In genomic region chr17:8357498-8357897, GRCm38 (mm10) we compare ENCODE assay signal across 23 mouse cellular contexts. TPM values are rescaled to one million over a fixed set of nuclear protein-coding genes. Genes with fewer than 3 reads are reported as not detected.
DNase-seq lines count a peak whose midpoint lies in the region; ATAC-seq and TF ChIP-seq lines count a peak whose summit lies in the region.
"Had no signal": no experiment of that assay in that cellular context is flagged by ENCODE, and none has a peak within 500 bp of the region (broad histone marks: within the 10 kb centered on the region; RNA-seq: fewer than 3 reads in every experiment).

No protein-coding gene starts in this region.

- no peak for TF ChIP-seq EP300 in stomach, postnatal 0 days (optimal IDR thresholded peaks at IDR 0.05)

- no peak overlapping the region for H3K4me2 ChIP-seq in intestine, embryonic 14.5 days (ENCODE audit: low read length)
- no peak overlapping the region for H3K4me2 ChIP-seq in intestine, embryonic 16.5 days (ENCODE audit: low read depth, low read length)
- H3K4me2 ChIP-seq in stomach, postnatal 0 days (replicated peaks; ENCODE audit: low read depth): no peak overlapping the region
- H3K4me2 ChIP-seq: embryonic facial prominence, embryonic 12.5 days had no signal

- no peaks in the 10 kb centered on the region for H3K4me1 ChIP-seq in intestine, embryonic 14.5 days (replicated peaks; ENCODE audit: control insufficient read depth, insufficient read depth, low read length)
- 0 out of 2 replicates have a peak, but pooled peaks cover 7% of the 10 kb centered on the region for H3K4me1 ChIP-seq in intestine, embryonic 16.5 days (ENCODE audit: control insufficient read depth, insufficient read depth, low read length)
- no peaks in the 10 kb centered on the region for H3K4me1 ChIP-seq in stomach, postnatal 0 days (replicated peaks; ENCODE audit: control insufficient read depth, insufficient read depth)

- 0 out of 2 replicates have a peak, but pooled peaks have one; percentile 27 for ATAC-seq in intestine, embryonic 14.5 days (replicated peaks; ENCODE audit: low FRiP score, low TSS enrichment, low read depth)
- peak; percentile 94 for ATAC-seq in intestine, embryonic 16.5 days
- 0 out of 2 replicates have a peak, but pooled peaks have one; percentile 26 for ATAC-seq in stomach, postnatal 0 days (ENCODE audit: low FRiP score, low TSS enrichment)
- ATAC-seq in monocyte, adult 5-6 weeks (replicated peaks; ENCODE audit: insufficient number of reproducible peaks, low FRiP score, low TSS enrichment, poor library complexity, severe bottlenecking): no peak
- ATAC-seq: activated CD4-positive, CD25-positive, alpha-beta regulatory T cell, adult 4 months; CD4-positive, CD25-positive, alpha-beta regulatory T cell, adult 4 months; forebrain, embryonic 14.5 days; forebrain, embryonic 16.5 days; Patski had no signal

- no peaks in the 10 kb centered on the region for H3K36me3 ChIP-seq in intestine, embryonic 14.5 days (ENCODE audit: control insufficient read depth, insufficient read depth, low read length)
- H3K36me3 ChIP-seq in intestine, embryonic 16.5 days (ENCODE audit: control insufficient read depth, insufficient read depth, low read length): no peaks in the 10 kb centered on the region
- no peaks in the 10 kb centered on the region for H3K36me3 ChIP-seq in stomach, postnatal 0 days (ENCODE audit: control insufficient read depth, insufficient read depth, low read length)
- H3K36me3 ChIP-seq: embryonic facial prominence, embryonic 10.5 days; embryonic facial prominence, embryonic 12.5 days; G1E had no signal

- no peak overlapping the region for H3K27ac ChIP-seq in intestine, embryonic 14.5 days (ENCODE audit: low read depth)
- peak overlapping the region; percentile 57; the same call in 1 of the 2 replicates for H3K27ac ChIP-seq in intestine, embryonic 16.5 days (ENCODE audit: low read length)
- H3K27ac ChIP-seq in stomach, postnatal 0 days (replicated peaks): no peak overlapping the region
- H3K27ac ChIP-seq: embryonic facial prominence, embryonic 10.5 days; embryonic facial prominence, embryonic 12.5 days had no signal

- 0 out of 2 replicates have a peak, but pooled peaks cover 2% of the 10 kb centered on the region for H3K27me3 ChIP-seq in intestine, embryonic 14.5 days (replicated peaks; ENCODE audit: control insufficient read depth, insufficient read depth, low read length)
- peaks cover 3% of the 10 kb centered on the region; the same call in 1 of the 2 replicates for H3K27me3 ChIP-seq in intestine, embryonic 16.5 days (replicated peaks; ENCODE audit: control insufficient read depth, insufficient read depth, low read length)
- no peaks in the 10 kb centered on the region for H3K27me3 ChIP-seq in stomach, postnatal 0 days (ENCODE audit: control insufficient read depth, insufficient read depth, low read length)
- H3K27me3 ChIP-seq: embryonic facial prominence, embryonic 12.5 days had no signal

- H3K9ac ChIP-seq in intestine, embryonic 14.5 days (ENCODE audit: low read length): no peak overlapping the region
- no peak overlapping the region for H3K9ac ChIP-seq in intestine, embryonic 16.5 days (ENCODE audit: low read depth, low read length)
- H3K9ac ChIP-seq in stomach, postnatal 0 days (ENCODE audit: low read length): no peak overlapping the region
- H3K9ac ChIP-seq: embryonic facial prominence, embryonic 12.5 days had no signal

- H3K4me3 ChIP-seq in intestine, embryonic 14.5 days (ENCODE audit: low read depth, low read length): no peak overlapping the region
- H3K4me3 ChIP-seq in intestine, embryonic 16.5 days (ENCODE audit: low read length): no peak overlapping the region
- H3K4me3 ChIP-seq in stomach, postnatal 0 days (ENCODE audit: low read depth, low read length): no peak overlapping the region
- H3K4me3 ChIP-seq: embryonic facial prominence, embryonic 10.5 days; embryonic facial prominence, embryonic 12.5 days had no signal

- no peak for TF ChIP-seq CTCF in stomach, postnatal 0 days (IDR thresholded peaks at IDR 0.05; ENCODE audit: low read depth)

- 91% methylated on average over 6 of the region's 6 CpGs for WGBS in intestine, embryonic 14.5 days
- 78% methylated on average over 6 of the region's 6 CpGs for WGBS in intestine, embryonic 16.5 days
- WGBS in stomach, postnatal 0 days: 92% methylated on average over 6 of the region's 6 CpGs

- no peak for DNase-seq in intestine, embryonic 14.5 days (ENCODE audit: low spot score)
- DNase-seq in stomach, postnatal 0 days (ENCODE audit: low spot score): no peak
- no peak for DNase-seq in cerebellum, postnatal 14 days
- DNase-seq: adrenal gland, adult 8-10 months; adrenal gland, postnatal 25 days; B cell, adult 2 months; cerebellum, adult 11 months; cerebellum, adult 18-20 months; cerebellum, adult 8-10 months; cerebellum, adult 9-11 months; cerebellum, postnatal 25 days had no signal

- H3K9me3 ChIP-seq in intestine, embryonic 14.5 days (ENCODE audit: control insufficient read depth, low read length): no peaks in the 10 kb centered on the region
- H3K9me3 ChIP-seq in intestine, embryonic 16.5 days (ENCODE audit: control insufficient read depth, low read length): no peaks in the 10 kb centered on the region
- H3K9me3 ChIP-seq in stomach, postnatal 0 days (ENCODE audit: control insufficient read depth, low read length): no peaks in the 10 kb centered on the region
- H3K9me3 ChIP-seq: embryonic facial prominence, embryonic 10.5 days; embryonic facial prominence, embryonic 12.5 days; G1E had no signal

RNA-seq across cellular contexts. Expression of gene T2, which starts 1.7 kb away (rescaled TPM):
- polyA plus RNA-seq in intestine, embryonic 14.5 days (2014; fragmentation: Nextera tagmentation; extraction: Ambion mirVana): 0.35 TPM in 1 of 2 replicates, not detected in the other
- 0.22 and 0.24 TPM in 2 replicates for polyA plus RNA-seq in intestine, embryonic 16.5 days (2015; fragmentation: Nextera tagmentation; extraction: Ambion mirVana)
- 0.13 and 0.18 TPM in 2 replicates for polyA plus RNA-seq in stomach, postnatal 0 days (2015; fragmentation: Nextera tagmentation; extraction: Ambion mirVana)
- total RNA-seq in monocyte, adult 5-6 weeks (2017): 0.39 TPM in 1 of 3 replicates, not detected in the others
- total RNA-seq: adrenal gland, adult 18-20 months; adrenal gland, adult 8-10 months; adrenal gland, postnatal 25 days; CH12.LX; G1E had no signal
- polyA plus RNA-seq: G1E had no signal

RNA-seq across cellular contexts. Expression of gene Prr18, which starts 20.2 kb away (rescaled TPM):
- 0.32 and 0.65 TPM in 2 replicates for polyA plus RNA-seq in intestine, embryonic 14.5 days (2014; fragmentation: Nextera tagmentation; extraction: Ambion mirVana)
- polyA plus RNA-seq in intestine, embryonic 16.5 days (2015; fragmentation: Nextera tagmentation; extraction: Ambion mirVana): 0.17 and 0.20 TPM in 2 replicates
- polyA plus RNA-seq in stomach, postnatal 0 days (2015; fragmentation: Nextera tagmentation; extraction: Ambion mirVana): 0.50 and 0.62 TPM in 2 replicates
- 0.10 TPM in 1 of 3 replicates, not detected in the others for total RNA-seq in monocyte, adult 5-6 weeks (2017)
- polyA plus RNA-seq: CD4-positive, CD25-positive, alpha-beta regulatory T cell, adult 4 months had no signal

RNA-seq across cellular contexts. Expression of gene Sft2d1, which starts 46.6 kb away (rescaled TPM):
- polyA plus RNA-seq in intestine, embryonic 14.5 days (2014; fragmentation: Nextera tagmentation; extraction: Ambion mirVana): 63.8 and 82.2 TPM in 2 replicates
- 91.7 and 92.5 TPM in 2 replicates for polyA plus RNA-seq in intestine, embryonic 16.5 days (2015; fragmentation: Nextera tagmentation; extraction: Ambion mirVana)
- 96.2 and 104 TPM in 2 replicates for polyA plus RNA-seq in stomach, postnatal 0 days (2015; fragmentation: Nextera tagmentation; extraction: Ambion mirVana)
- total RNA-seq in monocyte, adult 5-6 weeks (2017): 69.2 to 137 TPM (median 73.1 TPM) in 3 replicates
